Mouse (Mus musculus) testis, postnatal 10 days (tissue): ENCODE data around the gene Srl.
"Not testable (repeated sequence)": the region's sequence is repeated elsewhere in the genome, so short reads cannot be mapped to it uniquely, and the experiment has no call there.

Experiments
- DNase-seq: peaks from one replicate; pipeline ENCODE4 v3.0.0; 2021; ENCODE audit warnings: low spot score

The Srl gene

GRCm38 (mm10) chr16:4474040-4474881, 67.4 kb downstream of the Srl start:
- not testable (repeated sequence) for DNase-seq

GRCm38 (mm10) chr16:4473231-4473630, 68.4 kb downstream of the Srl start:
- DNase-seq, result no peak

GRCm38 (mm10) chr16:4472687-4473086, 68.9 kb downstream of the Srl start:
- DNase-seq, result peak; percentile 75

- DNase-seq, result no peak
These were observed 71.8 kb downstream of the Srl start for GRCm38 (mm10) chr16:4469599-4470352.

- DNase-seq, result no peak
These were observed 77.0 kb downstream of the Srl start for GRCm38 (mm10) chr16:4464529-4465089.

DNA sequence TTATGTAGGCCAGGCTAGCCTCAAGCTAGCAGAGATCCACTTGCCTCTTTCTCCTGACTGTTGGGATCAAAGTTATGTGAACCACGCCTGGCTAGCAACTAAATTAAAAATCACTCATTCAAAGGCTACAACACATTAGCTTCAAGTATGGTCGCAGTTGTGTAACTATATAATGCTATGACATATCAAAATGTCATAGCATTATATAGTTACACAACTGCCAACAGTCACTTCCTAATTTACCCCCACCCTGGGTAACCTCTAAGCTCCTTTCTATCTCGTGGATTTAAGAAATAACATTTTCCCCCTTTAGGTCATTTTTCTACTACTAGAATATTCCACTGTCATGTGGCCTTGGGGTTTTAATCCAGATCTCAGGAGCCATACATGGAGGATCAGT, 83.7 kb downstream of the Srl start:
- DNase-seq, result no peak

GRCm38 (mm10) chr16:4456391-4456790, 85.2 kb downstream of the Srl start:
- DNase-seq, result peak; percentile 55

DNA sequence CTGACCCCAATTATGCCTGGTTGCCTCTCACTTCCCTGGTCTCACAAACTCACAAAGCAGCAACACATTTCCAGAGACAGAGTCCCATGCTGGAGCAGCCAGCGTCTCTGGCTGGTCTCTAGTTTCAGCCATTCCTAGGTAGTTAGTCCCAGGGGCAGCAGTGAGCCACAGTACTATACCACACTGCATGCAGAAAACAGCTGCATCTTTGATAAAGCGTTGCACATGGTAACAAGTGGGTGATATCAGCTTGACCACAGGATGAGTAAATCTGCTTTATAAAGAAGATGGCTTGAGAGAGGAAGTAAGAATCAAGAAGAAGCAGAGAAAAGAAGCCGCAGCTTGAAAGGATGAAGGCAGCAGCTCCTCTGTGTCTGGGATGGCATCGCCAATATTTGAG, 85.9 kb downstream of the Srl start:
- DNase-seq, result no peak

DNA sequence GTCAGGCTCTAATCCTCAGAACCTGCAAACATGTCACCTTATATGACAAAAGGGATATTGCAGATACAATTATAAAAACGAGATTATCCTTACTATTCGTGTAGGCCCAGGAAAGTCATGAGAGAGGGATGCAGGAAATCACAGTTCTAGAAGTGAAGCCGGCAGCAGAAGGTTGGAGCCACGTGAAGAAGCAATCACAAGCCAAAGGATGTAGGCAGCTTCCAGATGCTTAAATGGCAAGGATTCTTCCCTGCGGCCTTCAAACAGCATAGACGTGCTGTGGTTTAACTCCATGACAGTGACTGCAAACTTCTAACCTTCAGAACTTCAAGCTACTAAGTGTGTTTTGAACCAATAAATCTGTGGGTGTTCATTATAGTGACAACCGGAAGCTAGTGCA, 87.1 kb downstream of the Srl start:
- DNase-seq, result no peak

DNA sequence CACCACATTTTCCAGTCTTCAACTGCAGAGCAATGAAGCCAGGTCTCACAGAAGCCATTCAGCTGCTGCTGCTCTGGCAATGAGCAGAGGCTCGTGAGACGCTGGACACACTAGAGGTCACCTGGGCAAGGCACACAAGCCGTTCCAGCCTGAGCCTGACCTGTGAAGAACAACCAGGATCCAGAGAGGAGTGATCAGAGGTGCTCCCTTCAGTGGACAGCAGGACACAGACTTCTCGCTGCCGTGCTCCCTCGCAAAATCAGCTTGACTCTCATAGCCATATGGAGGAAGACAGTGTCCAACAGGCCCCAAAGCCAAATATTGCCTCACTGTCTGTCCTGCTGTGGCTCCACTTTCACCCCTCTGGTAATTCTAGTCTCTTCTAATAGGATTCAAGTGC, 92.2 kb downstream of the Srl start:
- no peak for DNase-seq

- DNase-seq, result no peak
These were observed 93.4 kb downstream of the Srl start for GRCm38 (mm10) chr16:4448235-4448634.

GRCm38 (mm10) chr16:4446395-4446794, 95.2 kb downstream of the Srl start:
- no peak for DNase-seq

DNA sequence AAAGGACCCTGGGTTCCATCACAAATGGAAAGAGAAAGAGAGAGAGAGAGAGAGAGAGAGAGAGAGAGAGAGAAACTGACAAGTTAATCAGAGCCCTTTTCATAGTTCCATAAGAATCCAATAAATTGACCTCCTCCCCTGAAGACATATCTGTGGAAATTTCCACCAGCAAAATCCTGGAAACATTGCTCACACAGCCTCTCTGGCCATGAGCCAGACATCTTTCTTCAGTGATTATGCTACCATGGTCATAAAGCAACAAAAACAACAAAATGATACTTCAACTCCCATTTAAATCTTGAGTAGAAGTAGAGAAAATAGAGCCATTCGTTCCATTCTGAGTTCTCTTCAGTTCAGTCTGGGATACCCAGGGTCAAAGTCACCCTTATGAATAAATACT, 97.2 kb downstream of the Srl start:
- DNase-seq, result no peak

- no peak for DNase-seq
These were observed 102.1 kb downstream of the Srl start for GRCm38 (mm10) chr16:4439302-4440066.

DNA sequence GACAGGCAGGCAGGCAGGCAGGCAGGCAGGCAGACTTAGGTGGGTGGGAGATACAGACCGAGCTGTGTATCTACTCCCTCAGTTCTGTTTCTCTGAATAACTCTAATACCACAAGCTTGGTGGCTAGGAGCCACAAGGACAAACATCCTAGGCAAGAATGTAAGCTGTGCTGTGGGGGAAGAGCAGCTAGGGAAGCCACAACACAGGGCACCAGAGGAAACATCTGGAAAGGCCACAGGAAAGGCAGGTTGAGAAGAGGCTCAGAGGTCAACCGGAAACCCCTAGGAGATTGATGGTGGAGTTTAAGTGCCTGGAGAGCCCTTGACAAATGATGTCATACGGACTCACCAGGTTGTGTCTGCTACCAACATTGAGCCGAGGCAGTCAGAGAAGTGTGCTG, 104.9 kb downstream of the Srl start:
- DNase-seq, result no peak

GRCm38 (mm10) chr16:4435371-4435770, 106.2 kb downstream of the Srl start:
- no peak for DNase-seq

DNA sequence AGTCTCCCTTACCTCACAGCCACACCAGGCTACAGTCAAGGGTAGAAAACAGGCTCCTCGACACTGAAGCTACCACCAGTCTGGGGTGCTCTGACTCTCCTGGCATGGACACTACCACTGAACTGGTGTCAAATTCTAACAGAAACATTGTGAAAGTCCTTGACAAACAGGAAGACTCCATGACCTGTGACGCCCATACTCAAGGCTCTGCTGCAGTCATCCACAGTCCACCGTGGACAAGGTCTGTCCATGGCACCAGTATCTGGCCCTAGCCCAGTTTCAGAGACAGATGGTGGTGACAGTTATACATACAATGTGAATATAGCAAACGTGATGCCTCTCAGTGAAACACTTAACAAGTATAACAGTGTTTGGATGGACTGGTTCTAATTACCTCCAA, 109.8 kb downstream of the Srl start:
- no peak for DNase-seq

DNA sequence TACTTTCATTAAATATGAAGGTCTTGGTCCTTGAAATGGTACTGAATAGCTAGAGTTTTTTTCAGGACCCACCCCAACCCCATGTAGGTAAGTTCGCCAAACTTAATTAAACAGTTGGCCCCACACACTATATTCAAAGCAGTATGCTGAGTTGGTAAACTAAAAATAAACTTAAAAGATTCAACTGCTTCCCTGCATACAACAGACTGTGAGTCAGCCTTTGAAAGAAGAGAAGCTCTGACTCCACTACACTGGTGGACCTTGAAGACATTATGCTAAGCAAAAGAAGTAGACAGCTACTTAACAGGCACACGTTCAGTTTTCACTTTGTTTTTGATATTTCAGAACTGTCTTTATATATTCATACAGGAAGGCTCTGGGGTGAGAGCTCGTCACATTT, 110.6 kb downstream of the Srl start:
- DNase-seq, result no peak

- no peak for DNase-seq
These were observed 111.4 kb downstream of the Srl start for GRCm38 (mm10) chr16:4430232-4430631.
